In the genomic region with DNA sequence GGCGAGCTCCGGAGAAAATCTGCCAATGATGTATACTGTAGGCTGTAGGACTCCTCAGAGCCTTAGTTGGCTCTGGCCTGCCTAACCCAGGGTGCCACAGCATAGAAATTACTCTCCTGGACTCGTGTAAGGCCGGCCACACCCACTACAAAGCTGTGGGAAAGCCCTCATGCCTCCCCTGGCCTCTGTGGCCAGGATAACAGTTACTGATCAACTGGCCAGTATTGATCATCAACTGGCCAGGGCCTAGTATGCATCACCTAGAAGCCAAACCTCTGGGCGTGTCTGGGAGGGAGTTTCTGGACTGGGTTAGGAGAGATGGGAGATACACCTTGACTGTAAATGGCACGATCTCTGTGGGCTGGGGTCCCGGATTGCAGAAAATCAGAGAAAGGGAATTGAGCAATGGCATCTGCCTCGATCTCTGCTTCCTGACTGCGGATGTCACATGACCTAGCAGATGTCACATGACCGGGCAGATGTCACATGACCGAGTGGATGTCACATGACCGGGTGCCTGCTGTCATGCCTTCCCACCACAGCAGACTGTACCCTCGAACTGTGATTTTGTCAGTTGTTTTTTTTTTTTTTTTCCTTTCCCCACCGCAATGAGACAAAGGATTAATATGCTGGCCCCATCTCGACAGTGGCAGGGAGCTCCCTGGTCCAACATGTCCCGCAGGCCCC, we compare ENCODE assay signal across 14 mouse cellular contexts. TPM values are rescaled to one million over a fixed set of nuclear protein-coding genes. Genes with fewer than 3 reads are reported as not detected.
DNase-seq lines count a peak whose midpoint lies in the region; ATAC-seq and TF ChIP-seq lines count a peak whose summit lies in the region.
"Had no signal": no experiment of that assay in that cellular context is flagged by ENCODE, and none has a peak within 500 bp of the region (broad histone marks: within the 10 kb centered on the region; RNA-seq: fewer than 3 reads in every experiment).

No protein-coding gene starts in this region.

- H3K27me3 ChIP-seq in liver, embryonic 12.5 days (replicated peaks) = peaks cover 91% of the 10 kb centered on the region
- H3K27me3 ChIP-seq in liver, postnatal 0 days (ENCODE audit: insufficient read depth, low read length) = peaks cover 53% of the 10 kb centered on the region
- peaks cover 100% of the 10 kb centered on the region for H3K27me3 ChIP-seq in limb, embryonic 10.5 days (ENCODE audit: low read depth, poor library complexity, severe bottlenecking)

- no peak for TF ChIP-seq EP300 in liver, postnatal 0 days (IDR thresholded peaks at IDR 0.05; ENCODE audit: low read depth)

- H3K4me3 ChIP-seq in liver, embryonic 12.5 days = no peak overlapping the region
- no peak overlapping the region for H3K4me3 ChIP-seq in liver, postnatal 0 days (ENCODE audit: low read depth, low read length)
- H3K4me3 ChIP-seq in limb, embryonic 10.5 days = no peak overlapping the region
- H3K4me3 ChIP-seq: embryonic facial prominence, embryonic 15.5 days; midbrain, embryonic 13.5 days had no signal

- DNase-seq in liver (no peak), ES-CJ7 (ENCODE audit: low read depth, low spot score) (peak; percentile 92)
- peak; percentile 69 for DNase-seq in CD4-positive helper T cell, adult 2 months (ENCODE audit: low read depth, low spot score)
- DNase-seq in liver, postnatal 0 days = peak; percentile 49
- DNase-seq in limb, embryonic 10.5 days (ENCODE audit: low spot score) = no peak
- no peak for DNase-seq in lung, adult 18-20 months
- DNase-seq: adrenal gland, postnatal 36 days; kidney, postnatal 14 days; thymus, postnatal 4 days had no signal

- H3K9me3 ChIP-seq in liver, embryonic 12.5 days (replicated peaks) = no peaks in the 10 kb centered on the region
- no peaks in the 10 kb centered on the region for H3K9me3 ChIP-seq in liver, postnatal 0 days (ENCODE audit: low read length)
- no peaks in the 10 kb centered on the region for H3K9me3 ChIP-seq in limb, embryonic 10.5 days (replicated peaks)
- H3K9me3 ChIP-seq: embryonic facial prominence, embryonic 15.5 days; midbrain, embryonic 13.5 days had no signal

- no peak overlapping the region for H3K9ac ChIP-seq in liver, embryonic 12.5 days
- no peak overlapping the region for H3K9ac ChIP-seq in liver, postnatal 0 days (replicated peaks)
- H3K9ac ChIP-seq: embryonic facial prominence, embryonic 15.5 days; midbrain, embryonic 13.5 days had no signal

- WGBS in liver, embryonic 12.5 days (ENCODE audit: insufficient replicate concordance) = 52% methylated on average over 16 of the region's 16 CpGs
- WGBS in liver, postnatal 0 days (ENCODE audit: insufficient replicate concordance) = 54% methylated on average over 16 of the region's 16 CpGs
- WGBS in limb, embryonic 10.5 days = 75% methylated on average over 16 of the region's 16 CpGs

- H3K4me1 ChIP-seq in liver, embryonic 12.5 days = no peaks in the 10 kb centered on the region
- H3K4me1 ChIP-seq in liver, postnatal 0 days (ENCODE audit: insufficient read depth) = peaks cover 2% of the 10 kb centered on the region; the same call in 1 of the 2 replicates
- H3K4me1 ChIP-seq in limb, embryonic 10.5 days = peaks cover 24% of the 10 kb centered on the region

- TF ChIP-seq CTCF in liver, postnatal 0 days (IDR thresholded peaks at IDR 0.05; ENCODE audit: low read depth) = no peak

- no peak overlapping the region for H3K4me2 ChIP-seq in liver, embryonic 12.5 days
- no peak overlapping the region for H3K4me2 ChIP-seq in liver, postnatal 0 days (ENCODE audit: low read depth, low read length)
- H3K4me2 ChIP-seq: embryonic facial prominence, embryonic 15.5 days; midbrain, embryonic 13.5 days had no signal

- H3K36me3 ChIP-seq in liver, embryonic 12.5 days = no peaks in the 10 kb centered on the region
- no peaks in the 10 kb centered on the region for H3K36me3 ChIP-seq in liver, postnatal 0 days (replicated peaks; ENCODE audit: insufficient read depth, low read length)
- no peaks in the 10 kb centered on the region for H3K36me3 ChIP-seq in limb, embryonic 10.5 days
- H3K36me3 ChIP-seq: embryonic facial prominence, embryonic 15.5 days had no signal

- peak; percentile 31; the same call in 1 of the 2 replicates for ATAC-seq in liver, embryonic 12.5 days
- ATAC-seq in liver, postnatal 0 days = peak; percentile 84
- ATAC-seq: midbrain, embryonic 13.5 days had no signal

- no peak overlapping the region for H3K27ac ChIP-seq in liver, embryonic 12.5 days
- no peak overlapping the region for H3K27ac ChIP-seq in liver, postnatal 0 days (ENCODE audit: low read depth)
- no peak overlapping the region for H3K27ac ChIP-seq in limb, embryonic 10.5 days
- H3K27ac ChIP-seq: embryonic facial prominence, embryonic 15.5 days; midbrain, embryonic 13.5 days had no signal

RNA-seq across cellular contexts. Expression of a gene that starts 15.5 kb away (rescaled TPM):
- 0.37 and 0.67 TPM in 2 replicates for polyA plus RNA-seq in liver, embryonic 12.5 days (2016; fragmentation: Nextera tagmentation; extraction: Ambion mirVana)
- 0.23 and 0.25 TPM in 2 replicates for polyA plus RNA-seq in liver, postnatal 0 days (2015; fragmentation: Nextera tagmentation; extraction: Ambion mirVana)
- 0.84 and 1.7 TPM in 2 replicates for polyA plus RNA-seq in limb, embryonic 10.5 days (2016; fragmentation: Nextera tagmentation; extraction: Ambion mirVana)

RNA-seq across cellular contexts. Expression of a gene that starts 47.6 kb away (rescaled TPM):
- polyA plus RNA-seq in liver, embryonic 12.5 days (2016; fragmentation: Nextera tagmentation; extraction: Ambion mirVana) = 0.19 and 0.20 TPM in 2 replicates
- 0.20 and 0.36 TPM in 2 replicates for polyA plus RNA-seq in liver, postnatal 0 days (2015; fragmentation: Nextera tagmentation; extraction: Ambion mirVana)
- 0.13 and 0.36 TPM in 2 replicates for polyA plus RNA-seq in limb, embryonic 10.5 days (2016; fragmentation: Nextera tagmentation; extraction: Ambion mirVana)
- polyA plus RNA-seq: heart, postnatal 0 days had no signal

RNA-seq across cellular contexts. Expression of a gene that starts 53.5 kb away (rescaled TPM):
- polyA plus RNA-seq in liver, embryonic 12.5 days (2016; fragmentation: Nextera tagmentation; extraction: Ambion mirVana) = 0.26 and 0.37 TPM in 2 replicates
- 0.83 and 1.1 TPM in 2 replicates for polyA plus RNA-seq in liver, postnatal 0 days (2015; fragmentation: Nextera tagmentation; extraction: Ambion mirVana)
- not detected in 2 replicates for polyA plus RNA-seq in limb, embryonic 10.5 days (2016; fragmentation: Nextera tagmentation; extraction: Ambion mirVana)
- polyA plus RNA-seq: neural tube, embryonic 14.5 days had no signal

Comparison
In these comparisons a context has a peak if more than half of its experiments do, and no peak if none do; other contexts are left out.
1. DNase-seq: peak in CD4-positive helper T cell, adult 2 months (single experiment), ES-CJ7 (single experiment) and liver, postnatal 0 days (single experiment); none in liver (single experiment), limb, embryonic 10.5 days (single experiment) and lung, adult 18-20 months (0 of 2).